Mouse (Mus musculus) hindbrain, embryonic 15.5 days (tissue): Measurements from ENCODE around the gene Aida. TPM values are rescaled to one million over a fixed set of nuclear protein-coding genes. Genes with fewer than 3 reads are reported as not detected.
A peak's percentile ranks its signal among the peaks of the same experiment; 100 is the strongest.

Experiments used
- ATAC-seq: fragments of 200-750 bp; cut with Nextera tagmentation; 2 replicates; pipeline ENCODE4 v1.8.0; 2017; ENCODE audit warnings: low read depth, moderate number of reproducible peaks, moderate TSS enrichment; ENCODE audit not compliant: low FRiP score
- H3K27ac ChIP-seq: fragments of 300-500 bp; sonication (generic); replicated peaks from 2 replicates; pipeline ENCODE4 v1.5.1; 2015; ENCODE audit warnings: mild to moderate bottlenecking, inconsistent platforms
- H3K27me3 ChIP-seq: fragments of 300-500 bp; sonication (generic); 2 replicates; pipeline ENCODE4 v1.6.1; 2015; ENCODE audit warnings: control low read depth, inconsistent platforms
- H3K36me3 ChIP-seq: fragments of 300-500 bp; sonication (generic); 2 replicates; pipeline ENCODE4 v1.6.1; 2015; ENCODE audit warnings: control low read depth, inconsistent platforms
- H3K4me1 ChIP-seq: fragments of 300-500 bp; sonication (generic); replicated peaks from 2 replicates; pipeline ENCODE4 v1.6.1; 2015; ENCODE audit warnings: control low read depth, inconsistent platforms
- H3K4me2 ChIP-seq: fragments of 300-500 bp; sonication (generic); 2 replicates; pipeline ENCODE4 v1.6.1; 2015; ENCODE audit warnings: moderate library complexity, mild to moderate bottlenecking, inconsistent platforms
- H3K4me3 ChIP-seq: fragments of 300-500 bp; sonication (generic); 2 replicates; pipeline ENCODE4 v1.5.1; 2015; ENCODE audit warnings: mild to moderate bottlenecking, inconsistent platforms
- H3K9ac ChIP-seq: fragments of 300-500 bp; sonication (generic); 2 replicates; pipeline ENCODE4 v1.6.1; 2015; ENCODE audit warnings: inconsistent platforms
- H3K9me3 ChIP-seq: fragments of 300-500 bp; sonication (generic); 2 replicates; pipeline ENCODE4 v1.6.1; 2016; ENCODE audit warnings: control low read depth, inconsistent platforms
- WGBS: fragments of 180-500 bp; shearing (Covaris S2); methylation state at CpG from one replicate; pipeline ENCODE4 v1.1.7; 2015; 5-methylcytosine and 5-hydroxymethylcytosine counted together
- polyA plus RNA-seq: library from polyadenylated mRNA; unstranded; fragments of >200 nt; fragmentation: Nextera tagmentation; extraction: Ambion mirVana; gene quantifications from 2 replicates; pipeline ENCODE4 v1.2.1, GENCODE M21; 2015

Gene Aida
- polyA plus RNA-seq, 1 experiment from 2014 or later = 61.1 TPM

GRCm38 (mm10) chr1:183366361-183366760 lies 70.0 kb downstream of the Aida start:
- no peaks in the 10 kb centered on the region for H3K27me3 ChIP-seq
- no peak overlapping the region for H3K4me3 ChIP-seq
- H3K9ac ChIP-seq = no peak overlapping the region
- WGBS = 81% methylated on average over 5 of the region's 5 CpGs
- H3K4me2 ChIP-seq = no peak overlapping the region
- peaks cover 26% of the 10 kb centered on the region for H3K36me3 ChIP-seq
- H3K4me1 ChIP-seq = peaks cover 19% of the 10 kb centered on the region
- no peaks in the 10 kb centered on the region for H3K9me3 ChIP-seq
- no peak overlapping the region for H3K27ac ChIP-seq
- ATAC-seq = no peak

- no peaks in the 10 kb centered on the region for H3K9me3 ChIP-seq
- 1% methylated on average over 47 of the region's 56 CpGs for WGBS
- peak overlapping the region; percentile 84 for H3K9ac ChIP-seq
- H3K27me3 ChIP-seq = no peaks in the 10 kb centered on the region
- H3K4me1 ChIP-seq = peaks cover 19% of the 10 kb centered on the region
- ATAC-seq = peak; percentile 80
- H3K4me3 ChIP-seq = peak overlapping the region; percentile 98
- H3K36me3 ChIP-seq = peaks cover 7% of the 10 kb centered on the region
- H3K27ac ChIP-seq = peak overlapping the region; percentile 77
- H3K4me2 ChIP-seq = peak overlapping the region; percentile 97
Observed at GRCm38 (mm10) chr1:183368601-183369400, 72.4 kb downstream of the Aida start.

GRCm38 (mm10) chr1:183369427-183370014 lies 73.1 kb downstream of the Aida start, which contains the start of gene Mia3:
TSS of gene Mia3 (minus strand) at chr1:183369553.
- H3K27ac ChIP-seq = peak within 1 kb of the TSS; percentile 77
- peak; percentile 99 for ATAC-seq

GRCm38 (mm10) chr1:183374728-183375127 lies 78.3 kb downstream of the Aida start:
- Histone ChIP-seq H3K4me3 (no peak overlapping the region), H3K27ac (no peak overlapping the region), H3K36me3 (no peaks in the 10 kb centered on the region), H3K27me3 (0 out of 2 replicates have a peak, but pooled peaks cover 2% of the 10 kb centered on the region), H3K9me3 (no peaks in the 10 kb centered on the region), H3K4me1 (0 out of 2 replicates have a peak, but pooled peaks cover 4% of the 10 kb centered on the region), H3K4me2 (no peak overlapping the region), H3K9ac (no peak overlapping the region)
- 84% methylated on average over 5 of the region's 5 CpGs for WGBS
- ATAC-seq = no peak

More at GRCm38 (mm10) chr1:183369427-183370014, 73.1 kb downstream of the Aida start, which contains the start of gene Mia3:
- Histone ChIP-seq H3K36me3 (peaks cover 2% of the 10 kb centered on the region; the same call in 1 of the 2 replicates), H3K4me2 (peak within 1 kb of the TSS; percentile 97), H3K9me3 (no peaks in the 10 kb centered on the region), H3K9ac (peak within 1 kb of the TSS; percentile 84), H3K4me3 (peak within 1 kb of the TSS; percentile 98), H3K4me1 (peaks cover 19% of the 10 kb centered on the region), H3K27me3 (no peaks in the 10 kb centered on the region)
- WGBS = under 1% methylated on average over 51 of the region's 51 CpGs

Other genes with a start within 250 kb of the Aida start
- 7.5 and 8.1 TPM in 2 replicates for gene Disp1, start 75.1 kb upstream of the Aida start, polyA plus RNA-seq
- 95.8 and 96.5 TPM in 2 replicates for gene Brox, start 679 bp downstream of the Aida start, polyA plus RNA-seq
- 109 and 113 TPM in 2 replicates for gene Mia3, start 73.0 kb downstream of the Aida start, polyA plus RNA-seq
- 14.4 and 15.4 TPM in 2 replicates for gene Taf1a, start 92.4 kb downstream of the Aida start, polyA plus RNA-seq
- gene Hhipl2, start 121.6 kb downstream of the Aida start, polyA plus RNA-seq = 0.17 TPM in 1 of 2 replicates, not detected in the other